Mouse (Mus musculus) liver, postnatal 0 days (tissue): ENCODE data around the gene Ube4b. TPM values are rescaled to one million over a fixed set of nuclear protein-coding genes. Genes with fewer than 3 reads are reported as not detected.

Experiments used
- ATAC-seq: fragments of 200-750 bp; cut with Nextera tagmentation; 2 replicates; pipeline ENCODE4 v1.8.0; 2017; ENCODE audit warnings: mild to moderate bottlenecking, moderate library complexity
- DNase-seq: peaks from one replicate; pipeline ENCODE4 v3.0.0-alpha.2; 2016
- H3K27ac ChIP-seq: fragments of 300-500 bp; sonication (generic); 2 replicates; pipeline ENCODE4 v1.5.1; 2014; ENCODE audit warnings: antibody characterized with exemption, moderate library complexity, mild to moderate bottlenecking, low read depth
- H3K27me3 ChIP-seq: fragments of 300-500 bp; sonication (generic); 2 replicates; pipeline ENCODE4 v1.6.1; 2014; ENCODE audit warnings: low read length, control low read depth, mixed read lengths; ENCODE audit not compliant: insufficient read depth
- H3K36me3 ChIP-seq: fragments of 300-500 bp; sonication (generic); replicated peaks from 2 replicates; pipeline ENCODE4 v1.6.1; 2014; ENCODE audit warnings: mild to moderate bottlenecking, control low read depth, low read length, moderate library complexity, mixed read lengths; ENCODE audit not compliant: insufficient read depth
- H3K4me1 ChIP-seq: fragments of 300-500 bp; sonication (generic); 2 replicates; pipeline ENCODE4 v1.6.1; 2014; ENCODE audit warnings: antibody characterized with exemption, mild to moderate bottlenecking, control low read depth; ENCODE audit not compliant: insufficient read depth
- H3K4me2 ChIP-seq: fragments of 300-500 bp; sonication (generic); 2 replicates; pipeline ENCODE4 v1.6.1; 2014; ENCODE audit warnings: low read depth, mild to moderate bottlenecking, low read length, moderate library complexity, mixed read lengths
- H3K4me3 ChIP-seq: fragments of 300-500 bp; sonication (generic); 2 replicates; pipeline ENCODE4 v1.5.1; 2014; ENCODE audit warnings: low read depth, low read length
- H3K9ac ChIP-seq: fragments of 300-500 bp; sonication (generic); replicated peaks from 2 replicates; pipeline ENCODE4 v1.6.1; 2014; ENCODE audit warnings: mild to moderate bottlenecking, moderate library complexity
- H3K9me3 ChIP-seq: fragments of 300-500 bp; sonication (generic); 2 replicates; pipeline ENCODE4 v1.6.1; 2016; ENCODE audit warnings: mild to moderate bottlenecking, control low read depth, low read length, mixed read lengths
- CTCF ChIP-seq: sonication (generic); IDR thresholded peaks from 2 replicates; pipeline ENCODE4 v1.5.1; 2016; ENCODE audit warnings: antibody characterized with exemption, low read depth
- EP300 ChIP-seq: IDR thresholded peaks from 2 replicates; pipeline ENCODE4 v1.6.1; 2016; ENCODE audit warnings: antibody characterized with exemption, low read depth, mild to moderate bottlenecking
- WGBS: fragments of 180-500 bp; shearing (Covaris S2); extraction: QIAGEN DNeasy Blood & Tissue Kit; methylation state at CpG from one replicate; pipeline ENCODE4 v1.1.7; 2014; ENCODE audit not compliant: insufficient replicate concordance; 5-methylcytosine and 5-hydroxymethylcytosine counted together
- polyA plus RNA-seq: library from polyadenylated mRNA; unstranded; fragments of >200 nt; fragmentation: Nextera tagmentation; extraction: Ambion mirVana; gene quantifications from 2 replicates; pipeline ENCODE4 v1.2.1, GENCODE M21; 2015

Ube4b gene
- polyA plus RNA-seq, 1 experiment from 2014 or later = 11.9 TPM

DNA sequence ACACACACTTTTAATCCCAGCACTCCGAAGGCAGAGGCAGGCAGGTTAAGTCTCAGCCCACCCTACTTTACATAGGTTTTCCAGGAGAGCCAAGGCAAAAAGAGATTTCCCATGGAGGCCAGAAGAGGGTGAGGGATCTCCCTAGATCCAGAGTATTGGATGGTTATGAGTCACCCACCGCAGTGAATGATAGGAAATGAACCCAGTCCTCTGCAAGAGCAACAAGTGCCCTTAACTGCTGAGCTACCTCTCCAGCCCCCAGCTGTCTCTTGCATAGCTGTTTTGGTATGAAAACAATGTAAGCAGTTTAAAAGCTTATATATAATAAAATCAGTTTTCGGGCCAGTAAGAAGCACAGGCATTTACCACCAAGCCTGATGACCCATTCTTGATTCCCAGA lies 143.5 kb downstream of the Ube4b start:
- Histone ChIP-seq H3K27ac (peak overlapping the region; percentile 79), H3K4me2 (no peak overlapping the region), H3K27me3 (no peaks in the 10 kb centered on the region), H3K4me1 (peaks cover 17% of the 10 kb centered on the region), H3K4me3 (no peak overlapping the region), H3K36me3 (no peaks in the 10 kb centered on the region), H3K9me3 (no peaks in the 10 kb centered on the region), H3K9ac (no peak overlapping the region)
- no peak for DNase-seq
- TF ChIP-seq EP300 = no peak
- TF ChIP-seq CTCF = no peak
- 61% methylated on average over 3 of the region's 3 CpGs for WGBS
- ATAC-seq = no peak

DNA sequence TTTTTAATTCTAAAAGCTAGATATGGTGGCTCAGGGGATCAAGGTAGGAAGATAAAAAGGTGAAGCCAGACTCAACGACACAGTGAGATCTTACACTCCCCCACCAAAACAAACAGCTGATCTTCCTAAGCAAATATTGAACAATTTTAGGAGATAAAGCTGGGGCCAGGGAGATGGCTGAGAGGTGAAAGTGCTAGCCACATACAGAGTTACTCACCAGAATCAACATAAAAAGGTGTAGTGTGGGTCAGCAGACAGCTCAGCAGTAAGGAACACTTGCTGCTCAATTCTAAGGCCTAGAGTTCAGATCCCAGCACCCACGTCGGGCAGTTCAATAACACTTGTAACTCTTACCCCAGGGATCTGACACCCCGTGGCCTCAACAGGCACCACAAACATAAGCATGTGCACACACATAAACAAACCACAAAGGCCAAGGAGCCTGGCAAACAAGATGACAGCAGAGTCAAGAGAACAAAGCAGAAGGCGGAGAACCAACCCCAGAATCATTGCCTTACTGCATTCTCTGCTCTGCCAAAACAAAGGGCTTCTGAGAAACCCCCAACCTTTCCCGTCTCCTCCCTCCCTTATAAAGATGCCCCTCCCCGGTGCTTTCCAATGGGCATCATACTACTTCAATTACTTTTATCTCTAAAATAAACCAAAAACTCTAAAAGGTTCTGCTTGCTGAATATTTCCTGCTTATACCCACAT lies 144.4 kb downstream of the Ube4b start:
- Histone ChIP-seq H3K4me3 (no peak overlapping the region), H3K27ac (peak overlapping the region; percentile 79), H3K9me3 (no peaks in the 10 kb centered on the region), H3K4me2 (no peak overlapping the region), H3K4me1 (peaks cover 17% of the 10 kb centered on the region), H3K27me3 (no peaks in the 10 kb centered on the region), H3K36me3 (no peaks in the 10 kb centered on the region), H3K9ac (no peak overlapping the region)
- TF ChIP-seq CTCF = no peak
- no peak for TF ChIP-seq EP300
- peak; percentile 86 for ATAC-seq
- 58% methylated on average over 7 of the region's 7 CpGs for WGBS
- no peak for DNase-seq

Other genes starting within 250 kb of the Ube4b start
- gene Kif1b, start 119.1 kb downstream of the Ube4b start, polyA plus RNA-seq = 6.9 and 8.9 TPM in 2 replicates
- 0.21 TPM in 1 of 2 replicates, not detected in the other for gene Rbp7, start 28.2 kb upstream of the Ube4b start, polyA plus RNA-seq
- gene Tmem274, start 50.6 kb upstream of the Ube4b start, polyA plus RNA-seq = not detected in 2 replicates
- 6.4 and 6.8 TPM in 2 replicates for gene Nmnat1, start 58.5 kb upstream of the Ube4b start, polyA plus RNA-seq
- 7.7 and 8.2 TPM in 2 replicates for gene Lzic, start 58.5 kb upstream of the Ube4b start, polyA plus RNA-seq
- gene Ctnnbip1, start 91.5 kb upstream of the Ube4b start, polyA plus RNA-seq = 12.8 and 16.2 TPM in 2 replicates
- gene Clstn1, start 159.7 kb upstream of the Ube4b start, polyA plus RNA-seq = 2.0 and 2.1 TPM in 2 replicates